Mouse (Mus musculus): ENCODE data around the gene Pappa. TPM values are rescaled to one million over a fixed set of nuclear protein-coding genes. Genes with fewer than 3 reads are reported as not detected.

Pappa gene
- polyA plus RNA-seq, 1 experiment from 2014 or later, result 1.7 TPM

DNA sequence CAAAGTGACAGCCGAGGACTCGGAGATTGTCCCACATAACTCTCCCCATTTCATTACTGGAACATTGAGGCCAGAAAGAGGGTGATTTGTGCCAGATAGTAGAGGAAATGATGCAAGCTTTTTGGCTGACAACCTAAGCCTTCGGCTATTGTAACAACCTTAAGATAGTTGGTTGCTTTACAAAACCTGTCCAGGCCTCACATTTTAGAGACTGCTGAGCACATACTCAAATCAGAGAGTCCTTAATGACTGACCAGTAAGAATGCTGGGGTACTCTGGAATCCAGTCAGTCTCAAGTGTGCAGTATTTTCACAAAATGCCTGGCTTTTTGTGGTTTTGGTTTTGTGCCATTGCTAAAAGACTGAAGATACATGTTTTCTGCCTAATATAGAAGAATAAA lies 217.8 kb downstream of the Pappa start:
- no peak overlapping the region for H3K4me3 ChIP-seq (replicated peaks)
- no peak overlapping the region for H3K4me2 ChIP-seq (replicated peaks)
- no peaks in the 10 kb centered on the region for H3K4me1 ChIP-seq
- WGBS, result 60% methylated on average over 3 of the region's 3 CpGs
- H3K9ac ChIP-seq, result no peak overlapping the region
- H3K36me3 ChIP-seq, result no peaks in the 10 kb centered on the region
- no peaks in the 10 kb centered on the region for H3K27me3 ChIP-seq
- no peak for ATAC-seq (ENCODE audit: insufficient number of reproducible peaks, low FRiP score, low TSS enrichment, low read depth)
- no peak overlapping the region for H3K27ac ChIP-seq (replicated peaks)
- H3K9me3 ChIP-seq (replicated peaks), result no peaks in the 10 kb centered on the region

DNA sequence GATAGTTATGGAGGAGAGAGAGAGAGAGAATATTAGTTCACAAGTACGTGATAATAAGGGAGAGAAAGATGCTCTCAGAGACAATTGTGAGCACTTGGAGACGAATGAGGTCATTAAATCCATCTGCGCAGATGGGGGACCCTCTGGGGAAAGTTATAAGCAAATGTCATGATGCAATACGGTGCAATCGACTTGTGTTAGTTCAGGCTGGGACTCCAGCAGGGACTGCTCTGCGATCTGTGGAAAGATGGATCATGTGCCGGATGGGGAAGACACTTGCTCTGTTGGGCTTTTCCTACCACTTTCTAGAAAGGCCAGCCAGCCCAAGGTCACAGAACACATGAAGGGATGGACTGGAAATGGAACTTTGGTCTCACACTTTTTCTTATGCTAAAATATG lies 226.5 kb downstream of the Pappa start:
- 80% methylated on average over 7 of the region's 7 CpGs for WGBS
- Histone ChIP-seq H3K27ac (replicated peaks) (no peak overlapping the region), H3K27me3 (no peaks in the 10 kb centered on the region), H3K4me1 (no peaks in the 10 kb centered on the region), H3K36me3 (peaks cover 8% of the 10 kb centered on the region; the same call in 1 of the 2 replicates), H3K4me3 (replicated peaks) (no peak overlapping the region), H3K9me3 (replicated peaks) (no peaks in the 10 kb centered on the region), H3K9ac (no peak overlapping the region), H3K4me2 (replicated peaks) (no peak overlapping the region)
- ATAC-seq (ENCODE audit: insufficient number of reproducible peaks, low FRiP score, low TSS enrichment, low read depth), result no peak

DNA sequence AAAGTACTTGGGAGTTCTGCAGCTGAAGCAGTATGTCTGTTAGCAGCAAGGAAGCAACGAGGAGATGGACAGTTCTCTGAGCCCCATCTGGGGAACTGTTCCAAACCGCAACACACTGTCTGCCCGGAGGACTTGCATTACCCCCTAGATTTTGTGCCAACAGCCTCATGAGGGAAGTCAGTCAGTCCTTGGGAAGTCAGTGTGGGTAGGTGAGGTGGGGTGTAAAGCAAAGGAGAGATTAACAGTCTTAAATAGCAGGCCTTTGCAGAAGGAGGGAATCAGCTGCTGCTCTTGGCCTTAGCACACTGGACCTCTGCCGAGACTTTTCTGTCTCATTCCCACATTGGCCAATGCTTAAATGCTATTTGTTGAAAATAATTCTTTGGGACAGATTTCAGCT lies 230.6 kb downstream of the Pappa start:
- Histone ChIP-seq H3K27me3 (no peaks in the 10 kb centered on the region), H3K4me3 (replicated peaks) (no peak overlapping the region), H3K27ac (replicated peaks) (no peak overlapping the region), H3K4me2 (replicated peaks) (no peak overlapping the region), H3K9ac (no peak overlapping the region), H3K9me3 (replicated peaks) (no peaks in the 10 kb centered on the region), H3K4me1 (no peaks in the 10 kb centered on the region), H3K36me3 (peaks cover 8% of the 10 kb centered on the region; the same call in 1 of the 2 replicates)
- 60% methylated on average over 4 of the region's 4 CpGs for WGBS
- ATAC-seq (ENCODE audit: insufficient number of reproducible peaks, low FRiP score, low TSS enrichment, low read depth), result no peak

- no peak for ATAC-seq (ENCODE audit: insufficient number of reproducible peaks, low FRiP score, low TSS enrichment, low read depth)
- no peak overlapping the region for H3K27ac ChIP-seq (replicated peaks)
- no peak overlapping the region for H3K4me3 ChIP-seq (replicated peaks)
- H3K9me3 ChIP-seq (replicated peaks), result no peaks in the 10 kb centered on the region
- H3K4me1 ChIP-seq, result no peaks in the 10 kb centered on the region
- H3K9ac ChIP-seq, result no peak overlapping the region
- no peak overlapping the region for H3K4me2 ChIP-seq (replicated peaks)
- H3K27me3 ChIP-seq, result no peaks in the 10 kb centered on the region
- no peaks in the 10 kb centered on the region for H3K36me3 ChIP-seq
These were observed 243.2 kb downstream of the Pappa start for GRCm38 (mm10) chr4:65367135-65367534.

- 73% methylated on average over 3 of the region's 3 CpGs for WGBS
- H3K4me1 ChIP-seq, result no peaks in the 10 kb centered on the region
- no peak overlapping the region for H3K4me2 ChIP-seq (replicated peaks)
- H3K36me3 ChIP-seq, result no peaks in the 10 kb centered on the region
- no peak overlapping the region for H3K27ac ChIP-seq (replicated peaks)
- no peaks in the 10 kb centered on the region for H3K27me3 ChIP-seq
- H3K9ac ChIP-seq, result no peak overlapping the region
- no peaks in the 10 kb centered on the region for H3K9me3 ChIP-seq (replicated peaks)
- no peak overlapping the region for H3K4me3 ChIP-seq (replicated peaks)
- ATAC-seq (ENCODE audit: insufficient number of reproducible peaks, low FRiP score, low TSS enrichment, low read depth), result no peak
These were observed 248.8 kb downstream of the Pappa start for GRCm38 (mm10) chr4:65372731-65373130.

DNA sequence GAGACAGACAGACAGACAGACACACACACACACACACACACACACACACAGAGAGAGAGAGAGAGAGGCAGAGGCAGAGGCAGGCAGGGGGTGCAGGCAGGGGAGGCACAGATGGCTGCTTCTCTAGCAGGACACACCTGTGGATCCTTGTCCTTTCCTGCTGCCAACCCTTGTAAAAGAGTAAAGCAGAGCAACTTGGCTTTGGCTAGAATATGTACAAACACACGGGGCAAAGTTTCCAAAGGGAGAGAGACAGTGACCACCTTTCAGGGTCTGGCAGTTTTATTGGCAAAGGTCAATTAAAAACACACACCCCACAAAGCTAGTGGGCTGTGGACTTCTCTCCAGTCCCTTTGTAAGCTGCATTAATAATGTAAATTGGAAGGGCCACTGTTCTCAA lies 249.9 kb downstream of the Pappa start:
- no peak overlapping the region for H3K27ac ChIP-seq (replicated peaks)
- 46% methylated on average over 1 of the region's 1 CpGs for WGBS

DNA sequence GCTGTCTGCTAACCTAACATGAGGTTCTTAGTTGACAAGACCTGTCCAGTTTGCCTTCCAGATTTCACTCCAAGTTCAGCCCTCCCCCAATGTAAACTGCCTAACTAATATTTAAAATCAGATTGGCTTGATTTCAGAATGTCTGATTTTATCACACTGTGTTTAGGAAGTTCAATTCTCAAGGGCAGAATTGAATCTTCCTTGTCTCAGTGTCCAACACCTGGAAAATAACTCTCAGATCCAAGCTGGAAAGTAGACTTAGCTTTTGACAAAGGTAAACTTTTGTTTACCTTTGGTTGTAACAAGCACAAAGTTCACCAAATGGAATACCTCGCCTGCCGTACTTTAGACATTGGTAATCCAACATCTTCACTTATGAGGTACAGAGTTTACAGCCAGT lies 252.6 kb downstream of the Pappa start:
- H3K4me1 ChIP-seq, result no peaks in the 10 kb centered on the region
- no peak overlapping the region for H3K4me3 ChIP-seq (replicated peaks)
- no peak overlapping the region for H3K9ac ChIP-seq
- no peak overlapping the region for H3K4me2 ChIP-seq (replicated peaks)
- no peaks in the 10 kb centered on the region for H3K9me3 ChIP-seq (replicated peaks)
- WGBS, result 94% methylated on average over 2 of the region's 2 CpGs
- no peak for ATAC-seq (ENCODE audit: insufficient number of reproducible peaks, low FRiP score, low TSS enrichment, low read depth)
- no peak overlapping the region for H3K27ac ChIP-seq (replicated peaks)
- no peaks in the 10 kb centered on the region for H3K27me3 ChIP-seq
- no peaks in the 10 kb centered on the region for H3K36me3 ChIP-seq

More for the DNA sequence above, 249.9 kb downstream of the Pappa start:
- Histone ChIP-seq H3K4me2 (replicated peaks) (no peak overlapping the region), H3K27me3 (no peaks in the 10 kb centered on the region), H3K9me3 (replicated peaks) (no peaks in the 10 kb centered on the region), H3K4me3 (replicated peaks) (no peak overlapping the region), H3K36me3 (no peaks in the 10 kb centered on the region), H3K4me1 (no peaks in the 10 kb centered on the region), H3K9ac (no peak overlapping the region)
- no peak for ATAC-seq (ENCODE audit: insufficient number of reproducible peaks, low FRiP score, low TSS enrichment, low read depth)

GRCm38 (mm10) chr4:65379461-65379860 lies 255.5 kb downstream of the Pappa start:
- 90% methylated on average over 4 of the region's 4 CpGs for WGBS
- no peaks in the 10 kb centered on the region for H3K36me3 ChIP-seq

GRCm38 (mm10) chr4:65383070-65383469 lies 259.1 kb downstream of the Pappa start:
- Histone ChIP-seq H3K36me3 (no peaks in the 10 kb centered on the region), H3K4me3 (replicated peaks) (no peak overlapping the region), H3K4me1 (no peaks in the 10 kb centered on the region), H3K27ac (replicated peaks) (no peak overlapping the region), H3K27me3 (no peaks in the 10 kb centered on the region), H3K4me2 (replicated peaks) (no peak overlapping the region), H3K9me3 (replicated peaks) (no peaks in the 10 kb centered on the region), H3K9ac (no peak overlapping the region)
- ATAC-seq (ENCODE audit: insufficient number of reproducible peaks, low FRiP score, low TSS enrichment, low read depth), result no peak
- 79% methylated on average over 4 of the region's 4 CpGs for WGBS

More at GRCm38 (mm10) chr4:65379461-65379860, 255.5 kb downstream of the Pappa start:
- Histone ChIP-seq H3K4me2 (replicated peaks) (no peak overlapping the region), H3K27ac (replicated peaks) (no peak overlapping the region), H3K4me1 (no peaks in the 10 kb centered on the region), H3K4me3 (replicated peaks) (no peak overlapping the region), H3K9me3 (replicated peaks) (no peaks in the 10 kb centered on the region), H3K9ac (no peak overlapping the region), H3K27me3 (no peaks in the 10 kb centered on the region)
- no peak for ATAC-seq (ENCODE audit: insufficient number of reproducible peaks, low FRiP score, low TSS enrichment, low read depth)

DNA sequence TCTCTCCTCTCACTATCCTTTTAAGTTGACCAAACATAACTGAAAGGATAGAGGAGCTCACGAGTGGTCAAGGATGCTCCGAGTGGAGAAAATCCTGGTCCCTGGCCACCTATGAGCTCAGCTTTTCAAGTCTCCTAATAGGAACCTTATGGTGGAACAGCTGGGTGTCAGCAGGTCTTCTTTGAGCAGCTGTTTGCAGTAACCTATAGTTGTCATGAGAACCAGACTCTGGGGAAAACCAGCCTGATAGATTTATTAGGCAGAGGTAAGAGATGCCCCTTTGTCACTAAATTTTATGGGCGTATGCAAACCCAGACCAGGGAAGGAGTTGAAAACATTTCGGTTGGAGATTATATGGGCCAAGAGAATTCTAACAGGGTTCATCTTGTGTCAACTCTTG lies 267.0 kb downstream of the Pappa start:
- no peak for ATAC-seq (ENCODE audit: insufficient number of reproducible peaks, low FRiP score, low TSS enrichment, low read depth)
- H3K9me3 ChIP-seq (replicated peaks), result no peaks in the 10 kb centered on the region
- no peaks in the 10 kb centered on the region for H3K36me3 ChIP-seq
- no peak overlapping the region for H3K4me3 ChIP-seq (replicated peaks)
- no peak overlapping the region for H3K4me2 ChIP-seq (replicated peaks)
- WGBS, result 60% methylated on average over 4 of the region's 4 CpGs
- H3K9ac ChIP-seq, result no peak overlapping the region
- H3K27me3 ChIP-seq, result no peaks in the 10 kb centered on the region
- H3K27ac ChIP-seq (replicated peaks), result no peak overlapping the region
- H3K4me1 ChIP-seq, result no peaks in the 10 kb centered on the region

- Histone ChIP-seq H3K4me1 (no peaks in the 10 kb centered on the region), H3K9me3 (replicated peaks) (no peaks in the 10 kb centered on the region), H3K9ac (no peak overlapping the region), H3K27me3 (no peaks in the 10 kb centered on the region), H3K4me2 (replicated peaks) (no peak overlapping the region), H3K4me3 (replicated peaks) (no peak overlapping the region), H3K27ac (replicated peaks) (no peak overlapping the region), H3K36me3 (no peaks in the 10 kb centered on the region)
- no peak for ATAC-seq (ENCODE audit: insufficient number of reproducible peaks, low FRiP score, low TSS enrichment, low read depth)
- WGBS, result 76% methylated on average over 3 of the region's 3 CpGs
These were observed 272.8 kb downstream of the Pappa start for GRCm38 (mm10) chr4:65396806-65397205.

DNA sequence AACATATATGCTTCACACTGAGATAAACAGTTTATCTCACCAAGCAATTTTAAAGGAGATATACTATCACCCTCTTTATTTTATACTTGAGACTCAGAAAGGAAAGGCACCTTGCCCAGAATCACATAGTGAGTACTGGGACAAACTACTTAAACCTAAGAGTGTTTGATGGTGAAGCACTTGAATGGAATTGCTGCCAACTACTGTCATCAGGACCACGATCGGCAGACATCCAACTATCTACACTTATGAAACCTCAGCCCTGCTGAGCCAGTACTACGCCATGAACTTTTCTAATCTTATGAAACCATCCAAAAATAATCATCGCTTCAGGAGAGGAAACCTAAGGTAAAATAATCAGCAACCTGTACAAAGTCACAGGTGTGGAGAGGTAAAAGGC lies 275.5 kb downstream of the Pappa start:
- no peak overlapping the region for H3K27ac ChIP-seq (replicated peaks)
- 94% methylated on average over 4 of the region's 4 CpGs for WGBS
- no peaks in the 10 kb centered on the region for H3K9me3 ChIP-seq (replicated peaks)
- no peaks in the 10 kb centered on the region for H3K36me3 ChIP-seq
- H3K4me2 ChIP-seq (replicated peaks), result no peak overlapping the region
- 0 out of 2 replicates have a peak, but pooled peaks cover 5% of the 10 kb centered on the region for H3K4me1 ChIP-seq
- ATAC-seq (ENCODE audit: insufficient number of reproducible peaks, low FRiP score, low TSS enrichment, low read depth), result no peak
- no peaks in the 10 kb centered on the region for H3K27me3 ChIP-seq
- no peak overlapping the region for H3K9ac ChIP-seq
- H3K4me3 ChIP-seq (replicated peaks), result no peak overlapping the region
